Mouse (Mus musculus) mouse embryonic stem cell (cell line): ENCODE data around the gene Epx.
"Not testable (repeated sequence)": the region's sequence is repeated elsewhere in the genome, so short reads cannot be mapped to it uniquely, and the experiment has no call there.

Source experiments
- in situ Hi-C, 2 experiments: fragments of 300-500 bp; cut with MboI; formaldehyde crosslinking; loops; 1 replicate in 1 of 2; 3 replicates in 1 of 2; pipeline ENCODE4 v1.14.3; 2019 to 2020; ENCODE audit warnings: low sequenced_read_pairs in 2 of 2, low pct_unique_long_range_greater_than_20kb in 1 of 2, mixed read lengths in 1 of 2; ENCODE audit not compliant: unreplicated experiment in 1 of 2

Gene Epx

GRCm38 (mm10) chr11:87875436-87875835 is at the start of gene Epx:
Epx (minus strand) TSS chr11:87875536.
- in situ Hi-C loops = no loop called here

- in situ Hi-C loops = no loop called here
Measured at GRCm38 (mm10) chr11:87920966-87921365, 45.6 kb upstream of the Epx start, which contains the start of gene Olfr464. Olfr464 (minus strand) TSS chr11:87920967.

- in situ Hi-C loops = no loop called here
Measured at GRCm38 (mm10) chr11:87920301-87920700, 45.0 kb upstream of the Epx start.

DNA sequence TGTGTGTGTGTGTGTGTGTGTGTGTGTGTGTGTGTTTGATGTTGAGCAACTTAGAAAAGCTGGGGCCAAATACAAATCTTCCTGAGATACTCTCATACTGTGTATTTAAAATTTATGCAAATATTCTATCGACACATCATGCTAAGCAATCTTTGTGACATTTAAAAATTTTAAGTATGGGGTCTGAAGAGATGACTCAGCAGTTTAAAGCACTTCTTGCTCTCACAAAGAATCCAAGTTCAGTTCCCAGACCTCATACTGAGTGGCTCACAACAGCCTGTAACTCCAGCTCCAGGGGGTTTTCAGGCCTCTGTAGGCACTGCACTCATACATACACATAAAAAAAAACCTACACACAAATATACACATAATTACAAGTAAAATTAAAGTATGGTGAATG is 40.7 kb upstream of the Epx start:
- in situ Hi-C loops = no loop called here

DNA sequence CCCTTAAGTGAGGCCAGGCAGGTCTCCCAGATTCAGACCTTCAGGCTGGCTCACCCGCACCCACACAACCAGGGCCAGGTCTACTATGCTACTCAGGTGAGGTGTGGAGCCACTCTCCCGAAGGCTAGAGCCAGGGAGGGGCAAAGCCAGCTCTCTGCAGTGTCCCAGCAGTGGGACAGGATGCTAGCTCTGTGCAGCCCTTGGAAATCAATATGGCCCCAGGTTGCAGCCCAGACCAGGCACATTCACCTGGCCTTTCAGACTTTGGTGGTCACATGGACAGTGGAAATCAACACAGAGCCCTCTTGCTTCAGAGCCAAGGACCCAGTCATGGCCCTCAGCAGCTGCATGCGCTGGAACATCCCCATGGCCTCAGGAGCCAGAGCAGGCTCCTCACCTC is 29.0 kb upstream of the Epx start:
- in situ Hi-C loops = no loop called here

GRCm38 (mm10) chr11:87897287-87897686 is 22.0 kb upstream of the Epx start, which contains the start of gene Olfr463:
Olfr463 (minus strand) TSS chr11:87897387.
- in situ Hi-C loops = no loop called here

DNA sequence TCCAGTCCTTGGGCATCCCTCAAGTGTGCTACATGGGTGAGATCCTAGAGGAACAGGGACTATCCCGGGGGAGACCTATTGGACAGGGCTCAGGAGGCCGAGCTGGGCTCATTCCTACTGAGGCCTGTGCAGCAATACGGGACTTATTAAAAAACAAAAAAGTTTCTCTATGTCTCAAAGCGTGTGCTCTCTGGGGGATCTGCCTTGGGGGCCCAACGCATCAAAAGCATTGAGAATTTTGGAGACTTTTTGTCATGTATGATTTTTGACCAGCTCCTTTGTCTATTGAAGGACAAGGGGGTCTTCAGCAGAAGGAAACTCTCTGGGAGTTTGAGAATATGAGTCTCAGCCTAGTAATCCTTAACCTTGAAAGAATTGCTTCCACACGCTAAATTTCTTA is 16.8 kb upstream of the Epx start, which contains the start of gene Olfr462:
TSS of gene Olfr462 (minus strand) at position 101 of the 400 bp plus-strand sequence.
- in situ Hi-C loops = no loop called here

- in situ Hi-C loops = no loop called here
Measured at GRCm38 (mm10) chr11:87884856-87885255, 9.5 kb upstream of the Epx start.

DNA sequence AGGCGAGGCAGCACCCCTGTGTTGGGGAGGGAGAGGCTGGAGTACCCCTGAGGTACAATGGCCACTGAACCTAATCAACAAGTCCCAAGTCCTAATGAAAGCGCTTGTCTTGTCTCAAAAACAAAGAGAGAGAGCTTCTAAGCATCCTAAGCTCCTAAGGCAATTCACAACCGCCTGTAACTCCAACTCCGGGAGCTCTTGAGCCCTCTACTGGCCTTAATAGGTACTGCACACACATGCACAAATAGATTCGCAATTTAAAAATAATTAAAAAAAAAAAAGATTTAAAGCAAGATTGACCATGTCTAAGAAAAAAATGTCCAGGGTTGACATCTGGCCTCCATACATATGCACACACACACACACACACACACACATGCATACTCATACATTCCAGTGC is 8.2 kb upstream of the Epx start:
- in situ Hi-C loops = no loop called here

- in situ Hi-C loops = no loop called here
Measured at GRCm38 (mm10) chr11:87881714-87882113, 6.4 kb upstream of the Epx start.

GRCm38 (mm10) chr11:87879826-87880225 is 4.5 kb upstream of the Epx start:
- in situ Hi-C loops = no loop called here

GRCm38 (mm10) chr11:87871766-87872165 is 3.6 kb downstream of the Epx start:
- in situ Hi-C loops = no loop called here

DNA sequence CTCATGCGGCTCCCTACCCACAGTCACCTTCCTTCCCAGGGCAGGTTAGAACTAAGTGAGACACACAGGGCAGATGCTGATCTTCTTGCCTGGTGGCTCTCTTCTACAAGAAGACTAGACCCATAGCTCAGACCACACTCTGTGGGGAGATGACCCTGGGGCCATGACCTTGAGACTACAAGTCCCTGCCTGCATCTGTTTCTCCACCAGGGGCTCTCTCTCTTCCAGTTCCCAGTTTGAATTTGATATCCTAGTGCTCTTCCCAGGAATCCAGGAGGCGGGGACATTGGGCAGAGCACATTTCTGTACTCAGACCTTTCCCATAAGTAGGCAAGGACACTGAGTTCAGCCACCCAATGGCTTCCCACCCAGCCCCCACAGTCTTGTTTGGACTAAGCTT is 5.2 kb downstream of the Epx start:
- in situ Hi-C loops = no loop called here

GRCm38 (mm10) chr11:87866891-87867290 is 8.4 kb downstream of the Epx start:
- in situ Hi-C loops = not testable (repeated sequence)

- in situ Hi-C loops = no loop called here
Measured at GRCm38 (mm10) chr11:87862805-87863204, 12.5 kb downstream of the Epx start.

GRCm38 (mm10) chr11:87860426-87860825 is 14.9 kb downstream of the Epx start:
- in situ Hi-C loops = no loop called here

- in situ Hi-C loops = no loop called here
Measured at GRCm38 (mm10) chr11:87859273-87859672, 16.1 kb downstream of the Epx start.

- in situ Hi-C loops = no loop called here
Measured at GRCm38 (mm10) chr11:87854550-87854949, 20.8 kb downstream of the Epx start.

GRCm38 (mm10) chr11:87853597-87853954 is 21.8 kb downstream of the Epx start:
- in situ Hi-C loops = no loop called here

GRCm38 (mm10) chr11:87852690-87853596 is 22.4 kb downstream of the Epx start, which contains the start of gene Mks1:
Mks1 (plus strand) TSS chr11:87853215.
- in situ Hi-C loops = no loop called here
